ENCODE assay signal across 22 mouse cellular contexts in the genomic region with DNA sequence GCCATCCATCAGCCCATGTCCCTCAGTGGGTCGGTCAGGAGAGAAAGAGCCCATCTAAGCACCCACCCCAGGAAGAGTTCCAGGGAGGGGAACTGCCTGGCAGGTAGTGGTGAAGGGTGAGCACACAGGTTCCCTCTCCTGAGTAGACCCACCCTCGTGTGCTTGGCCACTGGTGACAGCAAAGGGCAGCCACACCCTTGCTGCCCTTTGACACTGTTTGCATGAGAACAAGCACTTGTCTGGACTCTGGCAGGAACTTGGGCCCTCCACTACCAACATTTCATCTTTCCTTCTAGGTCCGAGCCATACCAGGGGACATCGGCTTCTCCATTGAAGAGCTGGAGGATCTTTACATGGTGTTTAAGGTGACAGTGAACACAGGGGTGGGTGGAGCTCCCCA.
"Had no signal": no experiment of that assay in that cellular context is flagged by ENCODE, and none has a peak within 500 bp of the region (broad histone marks: within the 10 kb centered on the region; RNA-seq: fewer than 3 reads in every experiment).

No protein-coding gene starts in this region.

- ATAC-seq: lung, postnatal 0 days; midbrain, embryonic 13.5 days; midbrain, embryonic 16.5 days had no signal

- H3K4me1 ChIP-seq: lung, embryonic 15.5 days; midbrain, embryonic 13.5 days; neural tube, embryonic 13.5 days; neural tube, embryonic 15.5 days; stomach, embryonic 15.5 days had no signal

- H3K4me3 ChIP-seq: lung, embryonic 15.5 days; megakaryocyte, embryonic 14.5 days; midbrain, embryonic 13.5 days; myocyte; neural tube, embryonic 13.5 days; neural tube, embryonic 15.5 days; stomach, embryonic 15.5 days had no signal

- H3K27me3 ChIP-seq: lung, embryonic 15.5 days; megakaryocyte, embryonic 14.5 days; midbrain, embryonic 13.5 days; neural tube, embryonic 13.5 days; neural tube, embryonic 15.5 days; stomach, embryonic 15.5 days had no signal

- DNase-seq: lung, adult 2 months; lung, postnatal 14 days; lung, postnatal 36 days; retina, postnatal 1 day; right cerebral cortex, adult 18-20 months; right cerebral cortex, postnatal 25 days; right cerebral cortex, postnatal 4 days; thymus, adult 2 months; thymus, postnatal 25 days; thymus, postnatal 4 days had no signal

- H3K9me3 ChIP-seq: lung, embryonic 15.5 days; megakaryocyte, embryonic 14.5 days; midbrain, embryonic 13.5 days; neural tube, embryonic 13.5 days; neural tube, embryonic 15.5 days; stomach, embryonic 15.5 days had no signal

- H3K27ac ChIP-seq: liver, embryonic 14.5 days; lung, embryonic 15.5 days; macrophage; midbrain, embryonic 13.5 days; neural tube, embryonic 13.5 days; neural tube, embryonic 15.5 days; stomach, embryonic 15.5 days had no signal

- H3K4me2 ChIP-seq: lung, embryonic 15.5 days; midbrain, embryonic 11.5 days; midbrain, embryonic 13.5 days; neural tube, embryonic 13.5 days; neural tube, embryonic 15.5 days; stomach, embryonic 15.5 days had no signal

- H3K9ac ChIP-seq: liver, embryonic 14.5 days; lung, embryonic 15.5 days; midbrain, embryonic 13.5 days; neural tube, embryonic 13.5 days; neural tube, embryonic 15.5 days; stomach, embryonic 15.5 days had no signal
